Mouse (Mus musculus) layer of hippocampus, postnatal 10 days (tissue): ENCODE results near the gene Ptpn3. TPM values are rescaled to one million over a fixed set of nuclear protein-coding genes. Genes with fewer than 3 reads are reported as not detected.

Experiments used
- DNase-seq, 2 experiments: peaks; one replicate each; pipeline ENCODE4 v3.0.0; 2021; ENCODE audit warnings: low spot score in 2 of 2
- total RNA-seq, 2 experiments: library from RNA; stranded (reverse); gene quantifications; 2 replicates each; pipeline ENCODE4 v1.2.3; 2021

The Ptpn3 gene
- total RNA-seq, 2 experiments from 2014 or later: 31.6 to 36.2 TPM

DNA sequence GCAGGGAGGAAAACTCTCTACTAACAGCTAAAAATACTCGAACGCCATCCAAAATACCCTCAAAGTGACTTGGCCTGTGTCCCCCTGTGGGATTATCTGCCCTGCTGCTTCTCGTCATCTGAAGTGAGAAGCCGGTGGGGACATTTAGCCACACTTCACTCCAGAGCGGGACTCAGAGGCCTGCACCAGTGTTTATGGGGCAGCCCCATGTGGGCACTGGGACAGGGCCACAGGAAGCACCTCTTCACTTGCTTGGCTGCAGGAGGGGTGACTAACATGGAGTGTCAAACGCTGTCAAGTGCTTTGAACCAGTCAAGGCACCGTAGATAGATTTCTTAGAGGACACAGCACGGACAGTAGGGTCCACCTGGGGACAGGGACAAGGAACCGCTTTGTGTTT is 35.2 kb downstream of the Ptpn3 start:
- DNase-seq: no peak

- DNase-seq: no peak
Measured at GRCm38 (mm10) chr4:57263695-57264094, 37.9 kb downstream of the Ptpn3 start.

GRCm38 (mm10) chr4:57263061-57263685 is 38.5 kb downstream of the Ptpn3 start:
- DNase-seq: peak in 1 of 2 experiments; percentile 23

DNA sequence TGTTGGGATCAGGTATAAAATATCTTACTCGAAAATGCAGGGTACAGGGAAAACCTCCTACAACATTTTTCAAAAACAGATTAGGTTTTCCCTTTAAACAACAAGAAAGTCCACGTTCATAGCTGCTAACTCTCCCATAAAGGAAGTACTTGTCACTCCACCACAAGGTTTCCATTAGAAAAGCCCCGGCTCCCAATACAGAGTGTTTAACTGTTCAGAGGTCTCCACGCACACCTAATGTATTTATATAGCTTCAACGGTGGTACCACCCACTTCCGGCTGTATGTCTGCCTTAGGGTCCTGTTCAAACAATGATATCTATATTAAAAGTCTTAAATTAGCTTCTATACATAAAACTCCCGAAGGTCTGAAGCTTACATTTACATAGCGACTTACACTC is 39.2 kb downstream of the Ptpn3 start:
- no peak for DNase-seq

- no peak for DNase-seq
Measured at GRCm38 (mm10) chr4:57261813-57262212, 39.8 kb downstream of the Ptpn3 start.

GRCm38 (mm10) chr4:57258159-57259035 is 43.2 kb downstream of the Ptpn3 start:
- no peak for DNase-seq

DNA sequence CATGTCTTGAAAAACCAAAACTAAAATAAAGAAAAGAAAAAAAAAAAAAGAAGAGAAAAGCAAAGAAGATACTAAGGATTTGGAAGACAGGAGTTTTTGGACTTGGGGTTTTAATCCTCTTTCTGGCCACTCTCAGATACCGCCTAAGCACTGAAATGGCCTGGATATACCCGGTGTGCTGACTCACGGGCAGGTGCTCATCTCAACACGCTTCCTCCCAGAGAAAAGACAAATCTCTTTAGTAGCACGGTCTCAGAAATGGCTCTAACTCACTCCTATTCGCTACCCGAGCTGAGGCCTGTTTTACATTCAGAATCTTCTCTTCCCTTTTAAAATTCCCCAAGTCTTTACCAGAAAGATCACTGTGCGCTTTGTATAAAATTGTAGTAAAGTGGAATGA is 44.2 kb downstream of the Ptpn3 start:
- no peak for DNase-seq

DNA sequence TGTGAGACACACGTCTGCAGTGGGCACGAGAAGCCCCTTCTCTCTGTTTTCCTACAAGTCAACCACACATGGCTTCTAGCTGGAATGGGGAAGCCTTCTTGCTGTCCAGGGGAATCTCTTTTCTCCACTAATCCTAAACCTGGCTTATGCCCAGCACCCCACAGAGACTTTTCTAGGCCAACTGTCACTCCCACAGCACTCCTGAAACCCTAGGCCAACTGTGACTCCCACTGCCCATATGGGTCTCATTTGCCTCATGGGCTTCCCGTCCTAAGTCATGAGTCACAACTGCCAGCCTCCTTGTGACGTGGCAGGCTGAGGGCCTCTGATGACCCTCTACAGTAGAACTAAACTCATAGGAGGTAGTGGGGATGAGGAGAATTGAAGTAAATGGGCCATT is 44.9 kb downstream of the Ptpn3 start:
- DNase-seq: no peak

DNA sequence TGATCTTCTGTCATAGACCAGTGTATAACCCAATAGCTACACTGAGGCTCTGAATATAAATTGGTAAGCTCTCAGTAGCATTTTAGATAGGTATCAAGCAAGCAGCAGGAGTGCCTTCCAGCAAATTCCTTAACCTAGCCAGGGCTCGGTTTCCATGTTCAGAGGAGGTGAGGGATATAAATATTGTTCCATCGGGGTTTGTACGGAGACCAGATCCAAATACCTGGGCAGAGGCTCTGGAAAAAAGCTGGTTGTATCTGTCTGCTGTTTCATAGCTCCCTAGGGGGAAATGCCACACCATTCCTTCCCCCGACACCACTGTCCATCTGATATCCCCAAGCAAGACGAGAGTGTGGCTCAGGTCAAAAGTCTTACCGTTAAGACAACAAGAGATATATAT is 47.2 kb downstream of the Ptpn3 start:
- no peak for DNase-seq

DNA sequence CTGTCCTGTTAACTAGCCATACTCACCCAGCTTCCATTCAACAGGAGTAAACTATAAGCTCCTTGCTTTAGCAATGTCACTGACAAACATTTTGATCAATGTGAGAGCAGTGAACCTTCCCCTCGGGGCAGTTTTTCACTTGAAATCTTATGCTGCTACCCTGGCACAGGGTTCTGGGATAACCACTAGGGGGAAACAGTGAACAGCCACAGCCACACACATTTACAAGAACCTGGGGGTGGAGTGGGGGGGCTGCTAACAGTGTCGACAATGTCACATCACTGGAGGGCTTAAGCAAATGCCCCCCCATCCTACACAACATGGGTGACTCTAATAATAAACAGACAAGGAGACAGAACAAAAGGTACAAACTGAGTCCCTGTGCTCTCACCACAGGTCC is 51.0 kb downstream of the Ptpn3 start:
- no peak for DNase-seq

- no peak for DNase-seq
Measured at GRCm38 (mm10) chr4:57249108-57249507, 52.5 kb downstream of the Ptpn3 start.

DNA sequence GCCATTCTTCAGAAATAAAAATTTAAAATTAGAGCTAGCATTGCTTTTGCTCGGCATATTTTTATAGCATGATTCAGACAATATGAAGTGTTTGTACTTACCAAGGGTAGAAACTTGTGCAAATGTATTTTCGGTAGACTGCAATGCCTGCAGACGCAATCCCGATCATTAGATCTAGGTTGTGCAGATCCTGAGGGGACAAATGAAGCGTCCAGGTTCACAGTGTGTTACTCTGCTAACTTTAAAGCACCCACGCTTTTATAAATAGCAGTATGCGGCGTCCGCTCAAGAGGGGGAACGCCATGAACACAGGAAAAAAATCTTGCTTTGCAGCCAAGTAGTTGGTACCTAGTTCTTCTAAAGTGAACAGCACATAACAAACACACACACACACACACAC is 56.8 kb downstream of the Ptpn3 start:
- DNase-seq: no peak

GRCm38 (mm10) chr4:57243312-57243711 is 58.3 kb downstream of the Ptpn3 start:
- DNase-seq: no peak

DNA sequence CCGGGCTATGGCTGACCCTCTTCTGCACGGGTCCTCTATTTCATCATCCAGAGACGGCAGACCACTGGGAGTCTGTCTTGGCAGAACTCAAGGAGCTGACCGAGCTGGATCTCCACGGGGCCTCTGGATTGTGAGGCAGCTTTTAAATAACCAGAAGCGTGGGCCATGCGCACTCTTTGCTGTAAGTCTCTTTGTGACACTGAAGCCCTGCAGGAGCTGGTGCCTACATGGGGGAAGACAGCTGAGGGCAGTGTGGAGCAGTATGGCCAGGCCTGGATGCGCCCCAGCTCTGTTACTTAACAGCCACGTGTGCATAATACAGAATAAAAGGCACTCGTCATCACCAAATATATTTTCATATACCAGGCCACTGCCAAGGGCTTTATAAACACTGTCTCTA is 60.7 kb downstream of the Ptpn3 start:
- no peak for DNase-seq

DNA sequence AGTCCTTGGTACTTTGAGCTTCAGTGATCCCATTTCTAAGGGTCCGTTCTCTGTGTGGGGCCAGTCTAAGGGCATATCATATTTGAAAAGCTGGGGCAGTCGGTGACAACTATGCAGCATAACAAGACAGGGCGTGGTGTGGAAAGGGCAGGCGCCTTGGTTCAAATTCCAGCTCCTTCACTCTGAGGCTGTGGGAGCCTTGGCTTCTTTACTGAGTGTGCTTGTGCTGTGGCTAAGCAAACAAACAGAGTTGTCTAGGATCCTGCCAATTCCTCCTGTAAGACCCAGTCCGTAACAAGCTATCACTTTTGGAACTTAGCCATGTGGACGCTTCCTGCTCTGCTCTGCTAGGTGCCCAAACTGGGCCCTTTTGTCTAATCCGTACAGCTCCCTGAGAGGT is 61.5 kb downstream of the Ptpn3 start:
- no peak for DNase-seq

GRCm38 (mm10) chr4:57239112-57239511 is 62.5 kb downstream of the Ptpn3 start:
- no peak for DNase-seq

DNA sequence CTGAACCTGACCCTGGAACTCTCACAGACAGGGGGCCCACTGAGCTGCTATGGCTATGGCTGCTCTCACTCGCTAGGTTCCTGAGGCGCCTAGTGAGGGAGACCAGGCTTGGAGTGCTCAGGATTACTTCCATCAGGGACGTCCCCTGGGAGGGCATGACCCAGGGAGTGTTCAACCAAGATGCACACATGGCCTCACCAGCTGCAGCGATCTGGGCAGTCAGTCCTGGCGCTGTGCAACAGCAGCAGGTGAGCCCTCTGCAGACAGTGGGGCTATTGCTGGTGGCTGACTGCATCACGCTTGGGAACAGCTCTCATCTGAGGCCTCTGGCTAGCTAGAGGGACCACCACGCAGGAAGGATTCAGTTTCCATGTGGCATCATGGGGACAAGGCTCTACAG is 63.5 kb downstream of the Ptpn3 start:
- no peak for DNase-seq

GRCm38 (mm10) chr4:57236513-57236912 is 65.1 kb downstream of the Ptpn3 start:
- no peak for DNase-seq

GRCm38 (mm10) chr4:57235741-57236140 is 65.9 kb downstream of the Ptpn3 start:
- no peak for DNase-seq

- no peak for DNase-seq
Measured at GRCm38 (mm10) chr4:57234348-57234747, 67.3 kb downstream of the Ptpn3 start.

- no peak for DNase-seq
Measured at GRCm38 (mm10) chr4:57232439-57232838, 69.2 kb downstream of the Ptpn3 start.

- DNase-seq: no peak
Measured at GRCm38 (mm10) chr4:57231323-57231722, 70.3 kb downstream of the Ptpn3 start.

GRCm38 (mm10) chr4:57230341-57230740 is 71.3 kb downstream of the Ptpn3 start:
- no peak for DNase-seq
